Mouse (Mus musculus) limb, embryonic 14.5 days (tissue): ENCODE results near the gene Scyl1. TPM values are rescaled to one million over a fixed set of nuclear protein-coding genes. Genes with fewer than 3 reads are reported as not detected.

Experiments
- ATAC-seq: fragments of 200-750 bp; cut with Nextera tagmentation; 2 replicates; pipeline ENCODE4 v1.8.0; 2017; ENCODE audit warnings: low read depth, moderate number of reproducible peaks, moderate TSS enrichment; ENCODE audit not compliant: low FRiP score
- DNase-seq: peaks from one replicate; pipeline ENCODE4 v3.0.0-alpha.2; 2015; ENCODE audit warnings: low spot score
- H3K27ac ChIP-seq: fragments of 300-500 bp; sonication (generic); replicated peaks from 2 replicates; pipeline ENCODE4 v1.5.1; 2014; ENCODE audit warnings: low read depth, mild to moderate bottlenecking, low read length, moderate library complexity, mixed read lengths
- H3K27me3 ChIP-seq: fragments of 300-500 bp; sonication (generic); 2 replicates; pipeline ENCODE4 v1.6.1; 2014; ENCODE audit warnings: low read length, mixed read lengths; ENCODE audit not compliant: control insufficient read depth, insufficient read depth
- H3K36me3 ChIP-seq: fragments of 300-500 bp; sonication (generic); 2 replicates; pipeline ENCODE4 v1.6.1; 2014; ENCODE audit warnings: mild to moderate bottlenecking, low read length, moderate library complexity, mixed read lengths; ENCODE audit not compliant: control insufficient read depth, insufficient read depth
- H3K4me1 ChIP-seq: fragments of 300-500 bp; sonication (generic); 2 replicates; pipeline ENCODE4 v1.6.1; 2014; ENCODE audit warnings: antibody characterized with exemption, low read length, mixed read lengths; ENCODE audit not compliant: control insufficient read depth, insufficient read depth
- H3K4me2 ChIP-seq: fragments of 300-500 bp; sonication (generic); replicated peaks from 2 replicates; pipeline ENCODE4 v1.6.1; 2014; ENCODE audit warnings: low read depth, mild to moderate bottlenecking, low read length, moderate library complexity; ENCODE audit not compliant: severe bottlenecking
- H3K4me3 ChIP-seq: fragments of 300-500 bp; sonication (generic); replicated peaks from 2 replicates; pipeline ENCODE4 v1.5.1; 2014; ENCODE audit warnings: low read length
- H3K9ac ChIP-seq: fragments of 300-500 bp; sonication (generic); 2 replicates; pipeline ENCODE4 v1.6.1; 2014; ENCODE audit warnings: mild to moderate bottlenecking, low read depth, low read length, moderate library complexity; ENCODE audit not compliant: severe bottlenecking
- H3K9me3 ChIP-seq: fragments of 300-500 bp; sonication (generic); 2 replicates; pipeline ENCODE4 v1.6.1; 2016; ENCODE audit warnings: low read length; ENCODE audit not compliant: control insufficient read depth
- POLR2A ChIP-seq: fragments of 200-500 bp; IDR thresholded peaks from 2 replicates; pipeline ENCODE4 v1.8.0; 2012; ENCODE audit warnings: inconsistent platforms, mild to moderate bottlenecking, moderate library complexity, borderline replicate concordance; ENCODE audit not compliant: insufficient read depth, insufficient read length; ENCODE audit errors: extremely low read depth
- WGBS: fragments of 180-500 bp; shearing (Covaris S2); extraction: QIAGEN DNeasy Blood & Tissue Kit; methylation state at CpG from one replicate; pipeline ENCODE4 v1.1.7; 2014; 5-methylcytosine and 5-hydroxymethylcytosine counted together
- polyA plus RNA-seq, 2 experiments: library from polyadenylated mRNA; depleted of rRNA in 1 of 2; stranded (reverse) in 1 of 2; unstranded in 1 of 2; fragments of >200 nt; fragmentation: Nextera tagmentation in 1 of 2; extraction: Ambion mirVana in 1 of 2; gene quantifications; 2 replicates each; pipeline versions ENCODE4 v1.2.1 to v1.2.3; 2012 to 2014

Gene Scyl1
- polyA plus RNA-seq, 2 experiments: 81.1 to 152 TPM

DNA sequence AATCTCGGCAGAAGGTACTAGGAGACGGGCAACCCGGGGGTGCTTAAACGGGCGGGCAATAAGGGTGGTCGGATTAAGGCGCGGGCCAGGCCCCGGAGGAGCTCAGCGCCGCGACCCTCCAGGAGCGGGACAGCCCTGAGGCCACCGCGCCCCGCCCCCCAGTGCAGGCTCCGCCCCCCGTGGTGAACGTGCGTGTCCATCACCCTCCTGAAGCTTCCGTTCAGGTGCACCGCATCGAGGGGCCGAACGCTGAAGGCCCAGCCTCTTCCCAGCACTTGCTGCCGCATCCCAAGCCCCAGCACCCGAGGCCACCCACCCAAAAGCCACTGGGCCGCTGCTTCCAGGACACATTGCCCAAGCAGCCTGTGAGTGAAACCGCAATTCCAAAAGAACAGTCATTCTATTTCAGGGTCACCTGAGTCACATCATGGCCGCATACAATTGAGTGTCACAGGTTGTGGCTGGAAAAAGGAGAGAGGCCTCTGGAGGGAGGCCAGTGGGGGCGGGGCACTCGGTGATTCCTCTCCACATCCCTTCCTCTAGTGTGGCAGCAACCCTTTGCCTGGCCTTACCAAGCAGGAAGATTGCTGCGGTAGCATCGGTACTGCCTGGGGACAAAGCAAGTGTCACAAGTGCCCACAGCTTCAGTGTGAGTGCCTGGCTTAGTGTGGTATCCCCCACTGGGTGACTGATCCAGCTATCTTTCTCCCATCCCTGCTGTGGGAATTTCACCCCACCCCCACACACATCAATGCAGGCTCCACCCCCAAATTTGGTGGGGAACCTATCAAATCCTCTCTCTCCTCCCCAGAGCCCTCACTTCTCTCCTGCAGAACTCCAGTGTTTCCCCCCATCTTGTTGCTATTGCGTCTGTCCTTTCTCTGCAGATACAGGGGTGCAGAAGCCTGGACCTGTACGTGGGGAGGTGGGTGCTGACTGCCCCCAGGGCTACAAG lies 25.2 kb downstream of the Scyl1 start:
- Histone ChIP-seq H3K9me3 (no peaks in the 10 kb centered on the region), H3K4me3 (peak overlapping the region; percentile 20), H3K9ac (peak overlapping the region; percentile 45), H3K27ac (no peak overlapping the region), H3K4me2 (peak overlapping the region; percentile 50), H3K4me1 (peaks cover 39% of the 10 kb centered on the region), H3K36me3 (peaks cover 31% of the 10 kb centered on the region), H3K27me3 (peaks cover 9% of the 10 kb centered on the region)
- no peak for TF ChIP-seq POLR2A
- no peak for DNase-seq
- ATAC-seq: no peak
- WGBS: 11% methylated on average over 24 of the region's 36 CpGs

DNA sequence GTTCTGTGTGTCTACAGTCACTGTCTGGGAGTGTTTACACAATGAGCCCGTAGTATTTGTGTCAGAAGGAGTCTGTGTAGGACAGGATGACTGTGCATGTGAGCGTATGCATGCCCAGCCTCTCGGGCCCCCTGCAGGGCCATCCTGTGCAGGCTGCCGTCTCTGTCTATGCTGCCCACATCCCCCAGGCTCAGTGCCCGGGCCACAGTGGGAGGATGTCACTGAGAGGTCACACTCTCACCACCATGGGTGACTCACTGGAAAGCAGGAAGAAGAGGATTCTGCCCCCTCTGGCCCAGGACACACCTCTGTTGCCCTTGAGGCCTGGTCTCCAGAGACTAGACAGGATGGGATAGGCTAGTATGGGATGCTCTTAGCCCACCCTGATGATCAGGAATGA lies 27.6 kb downstream of the Scyl1 start:
- H3K4me1 ChIP-seq: peaks cover 50% of the 10 kb centered on the region
- whole genome bisulfite sequencing: 45% methylated on average over 5 of the region's 5 CpGs
- no peaks in the 10 kb centered on the region for H3K9me3 ChIP-seq
- H3K4me3 ChIP-seq: peak overlapping the region; percentile 89
- H3K4me2 ChIP-seq: peak overlapping the region; percentile 78
- peak overlapping the region; percentile 90 for H3K9ac ChIP-seq
- TF ChIP-seq POLR2A: no peak
- H3K27me3 ChIP-seq: peaks cover 5% of the 10 kb centered on the region; the same call in 1 of the 2 replicates
- H3K36me3 ChIP-seq: peaks cover 10% of the 10 kb centered on the region
- DNase-seq (no peak), ATAC-seq (no peak)
- no peak overlapping the region for H3K27ac ChIP-seq

DNA sequence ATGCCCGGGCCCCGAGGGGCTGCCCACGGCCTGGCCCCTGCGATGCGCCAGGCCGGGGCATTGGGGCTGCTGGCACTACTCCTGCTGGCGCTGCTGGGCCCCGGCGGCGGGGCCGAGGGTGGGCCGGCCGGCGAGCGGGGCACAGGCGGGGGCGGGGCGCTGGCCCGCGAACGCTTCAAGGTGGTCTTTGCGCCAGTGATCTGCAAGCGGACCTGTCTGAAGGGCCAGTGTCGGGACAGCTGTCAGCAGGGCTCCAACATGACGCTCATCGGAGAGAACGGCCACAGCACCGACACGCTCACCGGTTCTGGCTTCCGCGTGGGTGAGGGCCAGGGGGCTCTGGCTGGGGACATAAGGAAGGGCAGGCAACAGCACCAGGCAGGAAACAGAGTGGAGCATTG lies 29.0 kb downstream of the Scyl1 start:
- Histone ChIP-seq H3K36me3 (peaks cover 7% of the 10 kb centered on the region), H3K4me2 (peak overlapping the region; percentile 78), H3K27ac (peak overlapping the region; percentile 96), H3K9ac (peak overlapping the region; percentile 90), H3K9me3 (no peaks in the 10 kb centered on the region), H3K4me1 (peaks cover 50% of the 10 kb centered on the region), H3K27me3 (peaks cover 5% of the 10 kb centered on the region; the same call in 1 of the 2 replicates), H3K4me3 (peak overlapping the region; percentile 89)
- no peak for TF ChIP-seq POLR2A
- ATAC-seq (peak; percentile 27; the same call in 1 of the 2 replicates), DNase-seq (no peak)
- under 1% methylated on average over 29 of the region's 32 CpGs for WGBS

DNA sequence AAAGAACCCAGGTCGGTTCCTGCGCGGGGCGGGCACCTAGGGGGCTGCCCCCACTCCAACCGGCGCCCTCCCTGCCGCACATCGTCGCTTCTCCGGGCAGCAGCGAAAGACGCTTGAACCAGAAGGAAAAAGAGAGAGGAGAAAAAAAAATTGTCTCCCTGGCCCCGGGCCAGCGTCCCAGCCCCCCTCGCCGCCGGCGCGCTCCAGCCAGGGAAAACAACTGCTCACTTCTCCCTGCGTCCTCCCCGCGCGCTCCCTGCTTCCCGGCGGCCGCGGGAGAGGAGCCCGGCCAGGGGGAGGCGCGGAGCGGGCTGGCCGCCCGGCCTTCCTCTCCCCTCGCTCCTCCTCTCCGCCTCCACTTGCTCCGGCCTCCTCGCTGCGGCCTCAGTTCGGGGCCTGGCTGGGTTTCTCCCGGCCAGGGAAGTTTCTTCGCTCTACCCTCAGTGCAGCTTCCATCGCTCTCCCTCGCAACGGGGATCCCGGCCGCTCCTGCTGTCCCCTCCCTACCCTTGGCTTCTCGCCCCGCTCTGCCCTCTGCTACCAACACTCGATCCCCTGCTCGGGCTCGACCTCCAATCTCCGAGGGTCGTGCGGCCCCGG lies 29.5 kb downstream of the Scyl1 start:
- peak overlapping the region; percentile 96 for H3K27ac ChIP-seq
- H3K9ac ChIP-seq: peak overlapping the region; percentile 90
- WGBS: under 1% methylated on average over 47 of the region's 55 CpGs
- DNase-seq (peak; percentile 86), ATAC-seq (peak; percentile 84)
- H3K9me3 ChIP-seq: no peaks in the 10 kb centered on the region
- H3K4me3 ChIP-seq: peak overlapping the region; percentile 89
- H3K27me3 ChIP-seq: peaks cover 5% of the 10 kb centered on the region; the same call in 1 of the 2 replicates
- peaks cover 50% of the 10 kb centered on the region for H3K4me1 ChIP-seq
- no peak for TF ChIP-seq POLR2A
- peak overlapping the region; percentile 78 for H3K4me2 ChIP-seq
- H3K36me3 ChIP-seq: peaks cover 3% of the 10 kb centered on the region
